Mouse (Mus musculus) left cerebral cortex, adult 8-10 months (tissue): ENCODE results near the gene Ugt1a10. TPM values are rescaled to one million over a fixed set of nuclear protein-coding genes. Genes with fewer than 3 reads are reported as not detected.
"Not testable (repeated sequence)": the region's sequence is repeated elsewhere in the genome, so short reads cannot be mapped to it uniquely, and the experiment has no call there.

Experiments
- DNase-seq, 2 experiments: peaks; one replicate each; pipeline ENCODE4 v3.0.0; 2022; ENCODE audit warnings: low spot score in 2 of 2
- total RNA-seq, 4 experiments: library from RNA; stranded (reverse); gene quantifications; 2 replicates each; pipeline ENCODE4 v1.2.4; 2022

The Ugt1a10 gene
- total RNA-seq, 4 experiments from 2014 or later: not detected

DNA sequence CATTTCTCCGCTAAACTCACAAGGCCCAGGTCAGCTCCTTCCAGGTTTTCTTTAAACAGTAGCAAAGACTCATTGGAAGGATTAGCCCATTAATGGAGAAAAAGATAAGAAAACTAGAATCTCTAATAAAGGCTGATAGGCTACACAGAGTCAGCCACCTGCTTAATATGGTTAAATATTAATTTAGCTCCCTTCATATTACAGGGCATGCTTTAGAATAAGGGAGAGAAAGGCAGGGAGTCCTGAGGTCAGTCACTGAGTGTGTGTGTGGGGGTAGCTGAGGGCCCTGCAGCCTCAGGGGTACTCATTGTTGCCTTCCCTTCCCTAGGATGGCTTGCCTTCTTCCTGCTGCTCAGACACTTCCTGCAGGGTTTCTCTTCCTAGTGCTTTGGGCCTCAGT is 83.0 kb downstream of the Ugt1a10 start:
- no peak for DNase-seq

DNA sequence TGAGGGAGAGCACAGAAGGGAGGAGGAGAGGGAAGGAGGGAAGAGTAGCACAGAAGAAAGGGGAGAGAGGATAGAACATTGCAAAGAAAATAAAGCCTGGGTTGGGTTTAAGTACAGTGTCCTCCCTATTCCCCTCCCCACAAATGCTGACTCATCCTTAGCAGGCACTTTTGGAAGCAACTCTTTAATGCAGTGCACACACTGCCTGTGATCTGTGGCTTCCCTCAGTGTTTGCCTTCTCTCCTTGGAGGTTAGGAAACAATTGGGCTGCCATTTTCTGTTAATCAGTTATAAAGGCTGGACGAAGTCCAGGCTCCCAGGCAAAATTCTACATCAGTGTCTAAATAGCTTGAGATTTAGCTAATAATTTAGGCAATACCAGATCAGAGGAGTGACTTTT is 85.3 kb downstream of the Ugt1a10 start:
- DNase-seq: not testable (repeated sequence)

DNA sequence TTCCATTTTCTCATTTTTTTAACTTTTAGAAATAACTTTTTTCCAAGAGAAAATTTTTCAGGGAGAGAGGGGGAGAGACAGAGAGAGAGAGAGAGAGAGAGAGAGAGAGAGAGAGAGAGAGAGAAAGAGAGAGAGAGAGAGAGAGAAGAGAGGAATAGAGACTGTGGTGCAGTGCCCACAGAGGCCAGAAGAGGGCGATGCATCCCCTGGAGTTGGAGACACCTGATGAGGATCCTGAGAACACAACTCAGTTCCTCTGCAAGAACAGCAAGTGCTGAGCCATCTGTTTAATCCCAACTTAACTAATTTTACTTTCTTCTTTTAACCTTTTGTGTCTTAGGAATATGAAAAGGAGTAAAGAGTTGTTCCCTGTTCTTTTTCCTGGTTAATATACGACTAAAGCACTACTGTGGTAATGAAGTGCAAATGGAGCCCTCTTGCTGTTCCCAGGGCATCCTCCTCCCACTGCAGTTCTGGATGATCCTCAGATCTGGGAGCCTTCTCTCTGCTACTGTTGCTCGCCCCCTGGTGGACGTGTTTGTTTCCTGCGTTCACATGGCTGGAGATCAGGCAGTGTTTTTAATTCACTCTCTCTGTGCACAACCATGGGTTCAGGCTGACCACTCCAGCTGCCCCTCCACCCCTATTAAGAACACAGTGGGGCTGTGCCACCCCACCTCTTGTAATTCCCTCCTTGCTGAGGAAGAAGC is 88.9 kb downstream of the Ugt1a10 start:
- not testable (repeated sequence) for DNase-seq

DNA sequence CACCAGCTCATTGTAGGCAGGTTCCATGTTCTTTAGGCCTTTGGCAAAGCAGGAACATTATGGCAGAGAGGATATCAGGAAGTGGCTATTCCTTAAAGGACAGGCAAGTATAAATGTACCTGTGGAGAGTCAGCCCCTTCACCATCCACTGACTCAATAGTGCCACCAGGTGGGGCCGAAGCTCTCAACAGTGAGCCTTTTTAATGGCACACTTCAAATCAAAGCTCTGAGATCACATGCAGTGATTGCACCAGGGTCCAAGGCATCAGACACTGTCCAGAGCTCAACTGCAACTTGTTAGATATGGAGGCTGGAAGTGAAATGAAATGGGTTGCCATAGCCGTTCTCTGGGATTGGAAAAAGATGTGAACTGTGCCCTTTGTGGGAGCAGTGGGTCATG is 90.1 kb downstream of the Ugt1a10 start:
- DNase-seq: not testable (repeated sequence)

DNA sequence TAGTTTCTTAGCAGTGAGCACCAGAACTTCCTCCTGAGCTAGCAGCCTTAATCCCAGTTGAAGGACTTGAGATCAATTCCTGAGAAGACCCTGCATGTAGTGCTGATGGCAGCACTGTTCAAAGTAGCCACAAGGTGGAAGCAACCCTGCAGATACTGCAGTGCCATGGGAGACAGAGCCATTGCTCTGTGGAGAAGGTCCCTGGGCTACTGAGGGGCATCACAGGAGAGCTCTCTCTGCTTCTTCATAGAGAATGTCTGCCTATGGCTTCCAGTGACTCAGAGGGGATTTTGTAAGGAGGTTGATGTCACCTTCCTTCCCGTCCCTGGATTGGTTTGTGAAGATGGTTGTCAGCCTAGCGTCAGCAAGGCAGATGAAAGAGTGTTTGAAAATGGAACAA is 94.9 kb downstream of the Ugt1a10 start:
- not testable (repeated sequence) for DNase-seq

DNA sequence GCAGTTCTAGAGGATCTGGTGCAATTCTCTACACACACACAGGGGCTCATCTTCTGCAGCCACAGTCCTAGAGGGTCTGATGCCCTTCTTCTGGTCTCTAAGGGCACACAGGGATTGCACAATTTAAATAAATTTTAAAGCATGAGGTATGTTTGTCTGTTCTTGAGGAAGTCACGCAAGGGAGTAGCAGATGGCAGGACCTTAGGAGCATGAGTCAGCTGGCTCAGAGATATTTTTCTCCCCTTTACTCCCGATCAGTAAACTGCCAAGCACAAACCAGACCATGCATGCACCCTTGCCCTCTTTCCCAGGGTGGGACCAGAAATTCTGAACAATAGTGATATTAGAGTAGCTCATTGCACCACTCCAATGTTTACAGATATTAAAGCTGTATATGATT is 103.2 kb downstream of the Ugt1a10 start:
- DNase-seq: no peak

DNA sequence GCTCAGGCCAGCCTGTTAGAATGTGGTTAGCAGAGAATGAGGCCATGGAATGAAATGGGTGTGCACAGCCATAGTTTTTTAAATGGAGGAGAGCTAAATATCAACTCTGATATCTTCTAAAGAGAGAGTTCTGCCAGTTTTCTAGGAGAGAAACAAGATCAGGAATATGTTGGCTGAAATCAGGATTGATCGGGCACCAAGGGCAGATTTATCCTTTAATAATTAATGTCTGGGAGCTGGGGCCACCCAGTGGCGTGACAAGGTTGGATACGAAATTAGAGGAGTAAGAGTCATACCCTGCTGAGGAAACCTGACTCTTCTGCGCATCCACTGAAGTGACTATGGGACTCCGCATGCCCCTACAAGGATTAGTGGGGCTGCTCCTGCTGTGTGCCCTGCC is 110.5 kb downstream of the Ugt1a10 start, which contains the start of gene Ugt1a5:
Ugt1a5 (plus strand) TSS at position 302 of the 400 bp plus-strand sequence.
- no peak for DNase-seq

DNA sequence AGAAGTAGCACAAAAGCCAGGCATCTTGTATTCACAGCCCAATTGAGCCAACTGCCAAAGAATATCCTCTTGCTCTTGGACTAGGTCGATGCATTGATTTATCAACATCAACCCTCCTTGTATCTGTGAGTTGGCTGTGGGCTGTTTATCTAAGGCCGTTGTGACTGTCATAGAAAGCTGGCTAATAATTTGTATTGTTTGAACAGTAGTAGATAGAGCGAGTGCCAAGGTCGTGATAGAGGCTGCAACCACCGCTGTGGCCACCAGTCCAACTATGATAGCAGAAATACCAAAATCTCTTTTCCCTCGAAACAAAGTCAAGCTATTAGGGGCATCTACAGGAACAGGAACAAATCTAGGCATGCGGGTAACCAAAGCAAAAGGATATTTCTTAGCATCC is 117.0 kb downstream of the Ugt1a10 start:
- not testable (repeated sequence) for DNase-seq

DNA sequence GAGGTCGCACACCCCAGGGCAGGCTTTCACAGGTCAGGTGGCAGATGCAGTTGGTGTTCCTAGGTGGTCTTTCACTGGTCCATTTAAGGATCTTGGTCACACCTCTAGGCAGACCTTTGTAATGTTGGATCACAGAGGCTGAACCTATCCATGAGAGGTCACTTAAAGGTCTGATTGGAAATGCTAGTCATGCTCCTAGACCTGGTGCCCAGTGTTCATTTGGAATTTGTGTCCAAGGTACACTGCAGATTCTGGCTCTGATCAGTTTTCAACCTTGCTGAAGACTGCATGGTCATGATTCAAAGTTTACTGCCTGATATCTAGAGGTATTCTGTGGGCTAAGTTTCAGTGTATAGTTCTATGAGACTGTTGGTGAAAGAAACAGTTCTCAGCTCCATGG is 124.5 kb downstream of the Ugt1a10 start:
- DNase-seq: no peak

DNA sequence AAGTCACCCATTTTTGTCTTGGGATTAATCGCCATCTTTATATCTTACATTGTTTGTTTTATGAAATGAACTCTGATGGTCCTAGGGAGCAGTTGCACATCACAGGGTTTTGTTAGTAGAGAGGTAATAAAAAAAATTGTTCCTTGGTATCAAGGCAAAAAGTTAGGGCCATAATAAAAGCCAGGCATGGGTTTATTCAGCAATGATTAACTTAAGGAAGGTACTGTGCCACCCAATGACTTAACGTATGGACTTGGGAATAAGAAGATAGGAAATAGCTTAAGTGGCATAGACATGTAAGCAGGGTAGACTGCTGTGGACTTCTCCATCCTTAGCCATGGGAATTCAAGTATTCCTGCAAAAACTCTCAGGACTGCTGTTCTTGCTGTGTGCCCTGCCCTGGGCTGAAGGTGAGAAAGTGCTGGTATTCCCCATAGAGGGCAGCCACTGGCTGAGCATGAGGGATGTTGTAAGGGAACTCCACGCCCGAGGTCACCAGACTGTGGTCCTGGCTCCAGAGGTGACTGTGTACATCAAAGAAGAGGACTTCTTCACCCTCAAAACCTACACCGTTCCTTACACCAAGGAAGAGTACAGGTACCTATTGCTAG is 131.2 kb downstream of the Ugt1a10 start:
- no peak for DNase-seq

DNA sequence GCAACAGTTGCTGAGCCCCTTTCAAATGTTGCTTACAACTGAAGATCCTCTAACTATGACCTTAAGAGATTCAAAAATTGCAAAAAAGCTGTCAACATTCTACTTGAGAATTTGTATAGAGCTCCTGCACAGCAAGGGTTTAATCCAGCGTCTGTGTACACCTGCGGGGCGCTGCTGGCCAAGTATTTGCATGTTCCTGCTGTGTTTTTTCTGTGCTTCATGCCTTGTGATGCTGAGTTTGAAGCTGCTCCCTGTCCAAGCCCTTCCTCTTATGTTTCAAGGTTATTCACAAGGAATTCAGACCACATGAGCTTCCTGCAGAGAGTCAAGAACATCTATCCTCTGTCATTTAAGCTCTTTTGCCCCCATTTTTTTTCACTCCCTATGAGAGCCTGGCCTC is 136.9 kb downstream of the Ugt1a10 start:
- no peak for DNase-seq

DNA sequence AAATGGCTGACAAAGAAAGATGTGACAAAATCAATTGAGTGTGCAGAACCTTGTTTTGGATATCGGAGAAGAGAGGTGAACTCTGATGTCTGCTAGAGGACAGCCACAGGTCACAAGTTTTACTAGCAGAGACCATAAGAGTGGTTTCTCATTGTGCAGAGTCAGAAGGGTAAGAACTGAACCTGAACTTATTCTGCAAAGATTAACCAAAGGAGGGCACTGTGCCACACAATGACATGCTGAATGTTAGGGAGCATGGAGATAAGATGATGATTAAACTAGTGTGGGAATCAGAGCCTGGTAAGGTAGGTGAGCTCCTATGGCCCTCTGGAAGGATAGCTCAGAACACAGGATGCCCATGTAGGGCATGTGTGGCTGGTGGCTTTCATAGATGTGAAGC is 140.5 kb downstream of the Ugt1a10 start:
- no peak for DNase-seq

DNA sequence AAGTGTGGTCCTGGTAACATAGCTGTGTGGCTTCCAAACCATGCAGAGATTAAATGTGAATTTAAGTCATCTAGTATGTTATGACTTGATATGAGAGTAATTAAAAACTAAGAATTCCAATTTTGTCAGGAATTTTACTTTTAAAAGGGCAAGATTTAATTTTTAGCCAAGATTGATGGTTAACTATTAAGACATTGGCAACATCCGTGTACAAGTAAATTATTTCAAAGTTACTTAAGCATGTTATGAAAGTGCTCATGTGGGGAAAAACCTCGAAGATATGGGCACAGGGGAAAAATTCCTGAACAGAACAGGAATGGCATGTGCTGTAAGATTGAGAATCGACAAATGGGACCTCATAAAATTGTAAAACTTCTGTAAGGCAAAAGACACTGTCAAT is 142.3 kb downstream of the Ugt1a10 start:
- no peak for DNase-seq

DNA sequence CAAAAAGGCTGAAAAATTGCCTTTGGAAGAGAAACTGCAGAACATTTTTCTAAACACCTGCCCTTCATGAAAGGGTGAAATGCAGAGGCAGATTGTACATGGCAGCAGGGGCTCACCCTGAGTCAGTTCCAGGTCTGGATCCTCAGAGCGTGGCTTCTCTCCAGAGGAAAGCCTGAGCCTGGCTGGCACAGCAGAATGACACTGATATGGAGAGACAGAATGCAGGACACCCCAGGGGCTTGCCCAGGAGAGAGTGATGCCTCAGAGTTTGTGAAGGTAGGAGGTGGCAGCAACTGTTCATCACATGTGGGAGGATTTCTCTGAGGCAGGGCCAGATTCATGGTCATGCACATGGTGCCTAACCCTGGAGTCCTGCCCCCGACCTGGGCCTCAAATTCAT is 144.8 kb downstream of the Ugt1a10 start:
- DNase-seq: no peak

DNA sequence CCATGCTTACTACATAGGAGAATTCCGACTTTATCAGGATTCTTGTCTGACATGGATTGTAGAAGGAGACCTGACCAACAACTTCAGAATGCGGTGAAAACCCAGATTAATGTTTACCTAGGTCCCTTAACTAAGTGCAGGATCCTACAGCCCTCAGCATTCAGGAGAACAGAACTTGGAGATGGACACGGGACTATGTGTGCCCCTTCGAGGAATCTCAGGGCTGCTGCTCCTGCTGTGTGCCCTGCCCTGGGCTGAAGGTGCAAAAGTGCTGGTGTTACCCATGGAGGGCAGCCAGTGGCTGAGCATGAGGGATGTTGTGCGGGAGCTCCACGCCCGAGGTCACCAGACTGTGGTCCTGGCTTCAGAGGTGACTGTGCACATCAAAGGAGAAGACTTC is 145.3 kb downstream of the Ugt1a10 start, which contains the start of gene Ugt1a2:
Ugt1a2 (plus strand) TSS at position 146 of the 400 bp plus-strand sequence.
- no peak for DNase-seq

DNA sequence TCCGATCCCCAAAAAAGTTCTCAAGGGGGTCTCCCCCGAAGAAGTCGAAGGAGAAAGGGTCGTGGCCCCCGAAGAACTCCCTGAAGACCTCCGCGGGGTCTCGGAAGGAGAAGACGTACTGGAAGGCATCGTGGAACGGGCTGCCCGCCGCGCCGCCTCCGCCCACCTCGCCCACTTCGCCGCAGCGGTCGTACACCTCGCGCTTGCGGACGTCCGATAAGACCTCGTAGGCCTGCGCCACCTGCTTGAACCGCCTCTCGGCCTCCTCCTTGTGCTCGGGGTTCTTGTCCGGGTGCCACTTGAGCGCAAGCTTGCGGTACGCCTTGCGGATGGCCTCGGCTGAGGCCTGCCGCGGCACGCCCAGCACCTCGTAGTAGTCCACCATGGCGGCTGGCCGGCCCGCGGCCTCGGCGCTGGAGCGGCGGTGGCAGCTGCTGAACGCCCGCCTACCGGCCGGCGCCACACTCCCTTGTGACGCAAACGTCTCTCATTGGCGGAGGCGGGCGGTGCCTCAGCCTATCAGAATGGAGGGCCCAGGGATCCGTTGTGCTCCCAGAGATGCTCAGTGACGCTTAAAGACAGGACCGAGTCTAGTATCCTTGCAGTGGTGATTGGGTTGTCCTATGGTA is 150.2 kb downstream of the Ugt1a10 start, which contains the start of gene Dnajb3:
Dnajb3 (minus strand) TSS at position 489 of the 629 bp plus-strand sequence.
- DNase-seq: peak; percentile 73 to 79

DNA sequence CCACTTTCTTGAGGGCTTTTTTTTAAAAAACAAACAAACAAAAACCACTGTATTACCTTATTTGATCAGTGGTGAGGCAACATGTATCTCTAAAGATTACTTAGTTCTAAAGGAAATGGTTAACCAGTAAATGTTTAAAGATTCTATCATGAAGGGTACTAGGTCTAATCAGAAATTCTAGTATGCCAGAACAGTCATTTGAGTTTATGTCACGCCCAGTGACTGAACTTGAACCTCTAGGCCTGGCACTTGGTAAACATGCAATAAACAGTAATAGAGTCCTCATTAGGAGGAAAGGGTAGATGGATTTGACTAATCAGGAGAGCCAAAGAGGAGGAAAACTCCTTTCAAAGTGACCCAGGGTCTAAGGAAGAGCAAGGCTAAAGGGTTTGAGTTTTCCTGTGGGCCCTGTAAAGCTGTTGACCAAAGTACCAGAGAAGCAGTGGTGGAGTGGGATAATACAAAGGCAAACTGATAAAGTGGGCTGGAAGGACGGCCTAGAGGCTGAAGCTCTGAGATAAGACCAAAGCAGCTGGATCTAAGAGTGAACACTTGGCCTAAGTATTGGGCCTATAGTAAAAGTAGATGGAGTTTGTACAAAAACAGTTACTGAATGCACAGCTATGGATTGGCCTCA is 151.8 kb downstream of the Ugt1a10 start:
- DNase-seq: no peak

DNA sequence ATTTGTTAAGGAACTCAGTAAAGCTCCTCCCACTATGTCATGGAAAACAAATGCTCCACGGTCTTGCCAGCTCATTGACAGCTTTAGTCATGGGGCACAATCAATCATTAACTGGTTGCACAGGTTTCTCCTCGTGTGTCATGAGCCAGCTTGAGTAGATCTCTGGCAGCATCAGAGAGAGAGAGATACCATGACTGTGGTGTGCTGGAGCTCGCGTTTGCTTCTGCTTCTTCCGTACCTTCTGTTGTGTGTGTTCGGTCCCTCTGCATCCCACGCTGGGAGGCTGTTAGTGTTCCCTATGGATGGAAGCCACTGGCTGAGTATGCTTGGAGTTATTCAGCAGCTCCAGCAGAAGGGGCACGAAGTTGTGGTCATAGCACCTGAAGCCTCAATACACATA is 156.6 kb downstream of the Ugt1a10 start, which contains the start of gene Ugt1a1:
Ugt1a1 (plus strand) TSS at position 148 of the 400 bp plus-strand sequence.
- DNase-seq: no peak

DNA sequence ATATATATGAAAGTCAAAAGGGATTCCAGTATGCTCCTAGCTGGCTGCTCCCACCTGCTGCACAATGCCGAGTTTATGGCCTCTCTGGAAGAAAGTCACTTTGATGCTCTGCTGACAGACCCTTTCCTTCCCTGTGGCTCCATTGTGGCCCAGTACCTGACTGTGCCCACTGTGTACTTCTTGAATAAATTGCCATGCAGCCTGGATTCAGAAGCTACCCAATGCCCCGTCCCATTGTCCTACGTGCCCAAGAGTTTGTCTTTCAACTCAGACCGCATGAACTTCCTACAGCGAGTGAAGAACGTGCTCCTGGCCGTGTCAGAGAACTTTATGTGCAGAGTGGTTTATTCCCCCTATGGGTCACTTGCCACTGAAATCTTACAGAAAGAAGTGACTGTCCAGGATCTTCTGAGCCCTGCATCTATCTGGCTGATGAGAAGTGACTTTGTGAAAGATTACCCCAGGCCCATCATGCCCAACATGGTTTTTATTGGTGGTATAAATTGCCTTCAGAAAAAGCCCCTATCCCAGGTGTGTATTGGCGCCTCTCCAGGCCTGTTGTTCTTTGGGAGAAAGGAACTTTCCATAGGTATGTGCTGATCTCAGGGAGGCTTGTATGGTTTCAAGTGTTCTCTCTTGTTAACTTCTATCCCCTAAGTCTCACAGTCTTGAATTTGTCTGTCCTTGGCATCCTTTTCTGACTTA is 157.3 kb downstream of the Ugt1a10 start:
- DNase-seq: no peak

DNA sequence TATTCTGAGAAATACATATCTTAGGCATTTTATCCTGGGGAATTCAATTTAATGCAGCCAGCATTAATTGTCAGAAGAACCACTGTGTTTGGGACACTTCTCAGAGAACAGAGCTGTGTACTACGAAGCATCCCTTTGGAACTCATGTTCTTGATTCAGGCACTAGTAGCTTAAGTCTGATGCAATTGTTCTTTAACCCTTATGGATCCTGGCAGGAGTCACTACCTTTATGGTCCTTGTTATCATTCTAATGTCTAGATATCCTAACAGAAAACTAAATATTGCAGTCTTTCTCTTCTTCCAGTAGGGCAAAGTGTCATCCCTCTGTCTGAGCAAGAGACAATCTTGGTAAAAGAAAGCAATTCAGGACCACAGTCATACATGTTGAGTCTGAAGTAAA is 157.9 kb downstream of the Ugt1a10 start:
- no peak for DNase-seq

DNA sequence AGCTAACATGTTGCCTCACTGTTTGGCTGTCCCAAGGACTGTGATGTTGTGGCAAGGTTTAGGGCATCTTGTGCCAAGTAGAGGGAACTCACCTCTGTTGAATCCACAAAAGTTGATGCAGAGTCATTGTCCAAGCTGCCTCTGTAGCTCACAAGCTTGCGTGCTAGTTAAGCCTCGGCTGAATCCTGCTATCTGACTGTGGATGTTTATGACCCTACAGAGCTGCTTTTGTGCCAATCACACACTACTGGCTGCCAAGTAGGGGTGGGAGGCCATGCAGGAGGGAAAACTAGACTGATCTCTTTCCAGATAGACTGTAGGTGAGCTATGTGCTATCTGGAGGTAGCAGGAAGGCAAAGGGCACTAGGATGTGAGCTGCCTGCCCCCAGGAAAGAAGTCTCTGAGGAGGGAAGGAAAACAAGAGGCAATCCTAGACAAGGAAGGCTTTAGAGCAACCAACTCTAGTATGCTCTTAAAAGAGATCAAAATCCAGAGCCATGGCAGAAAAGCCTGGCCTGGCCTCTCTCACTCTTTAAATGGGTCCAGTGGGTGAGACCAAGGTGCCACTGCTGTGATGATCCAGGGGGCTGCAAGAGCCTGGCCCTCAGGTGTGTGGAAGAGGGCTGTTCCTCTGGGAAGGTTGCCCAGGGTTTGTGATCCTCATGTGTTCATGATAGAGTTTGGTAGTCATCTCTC is 158.7 kb downstream of the Ugt1a10 start:
- no peak for DNase-seq
